Mouse (Mus musculus) liver, embryonic 14.5 days (tissue): Measurements from ENCODE around the gene Wdr5.

ENCODE experiments used
- CTCF ChIP-seq: IDR thresholded peaks from 2 replicates; pipeline ENCODE4 v1.5.1; 2016; ENCODE audit warnings: antibody characterized with exemption, low read depth, control low read depth
- EP300 ChIP-seq: IDR thresholded peaks from 2 replicates; pipeline ENCODE4 v1.6.1; 2016; ENCODE audit warnings: antibody characterized with exemption, low read depth

GRCm38 (mm10) chr2:27482265-27482861, 32.6 kb upstream of the Wdr5 start:
- TF ChIP-seq CTCF: no peak
- no peak for TF ChIP-seq EP300
